Mouse (Mus musculus): ENCODE results near the gene Ube2r2.

The Ube2r2 gene

GRCm38 (mm10) chr4:41189809-41190208, 54.3 kb downstream of the Ube2r2 start:
- no peak for DNase-seq

- DNase-seq = no peak
These were observed 57.3 kb downstream of the Ube2r2 start for GRCm38 (mm10) chr4:41192544-41193512.

DNA sequence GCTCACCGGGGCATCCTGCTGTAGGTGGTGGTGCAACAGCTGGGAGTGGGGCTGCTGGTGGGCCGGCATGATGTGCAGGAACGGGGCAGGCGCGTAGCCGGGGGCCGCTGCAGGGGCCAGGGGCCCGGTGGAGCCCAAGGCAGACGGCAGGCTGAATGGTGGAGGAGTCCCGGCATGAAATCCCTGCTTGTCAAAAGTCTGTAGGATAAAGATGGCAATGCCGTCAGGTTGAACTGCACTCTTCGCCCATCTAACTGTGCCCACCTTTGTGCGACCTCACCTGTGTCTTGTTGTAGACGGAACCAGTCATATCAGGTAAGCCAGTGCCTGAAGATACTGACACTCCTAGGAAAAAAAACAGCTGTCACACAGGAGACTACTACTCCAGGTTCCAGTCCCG, 59.8 kb downstream of the Ube2r2 start:
- DNase-seq = no peak

DNA sequence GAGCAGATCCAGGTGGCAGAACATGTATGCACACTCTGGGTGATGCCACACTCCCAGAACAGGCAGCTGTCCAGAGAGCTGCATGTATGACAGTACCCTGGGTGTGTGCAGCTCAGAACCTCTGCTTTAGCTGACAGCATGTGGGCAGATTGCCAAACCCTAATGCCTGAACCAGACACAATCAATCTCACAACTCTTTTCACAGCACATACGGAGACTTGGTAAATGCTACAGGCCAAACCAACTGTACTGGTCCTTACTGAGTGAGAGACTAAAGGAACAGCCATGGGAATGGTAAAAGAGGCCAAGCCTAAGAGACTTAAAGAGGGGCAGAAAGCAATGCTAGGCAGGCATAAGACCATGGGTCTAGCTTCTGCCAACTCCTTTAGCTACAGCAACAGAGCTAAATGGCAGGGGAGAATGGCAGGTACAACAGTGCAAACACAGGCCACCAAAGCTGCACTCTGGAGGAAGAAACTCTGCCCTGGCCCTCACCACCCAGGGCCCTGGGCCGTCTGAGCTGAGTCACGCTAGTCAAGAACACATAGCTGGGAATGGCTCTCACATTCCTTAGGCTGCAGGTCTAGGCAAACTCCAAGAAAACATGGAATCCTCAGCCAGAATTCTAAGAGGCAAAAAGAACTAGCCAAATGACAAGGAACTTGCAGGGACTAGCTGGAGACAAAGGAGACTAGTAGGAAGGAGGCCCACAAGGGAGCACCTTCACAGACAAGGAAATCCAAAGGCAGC, 61.5 kb downstream of the Ube2r2 start:
- peak; percentile 45 to 47 for DNase-seq

DNA sequence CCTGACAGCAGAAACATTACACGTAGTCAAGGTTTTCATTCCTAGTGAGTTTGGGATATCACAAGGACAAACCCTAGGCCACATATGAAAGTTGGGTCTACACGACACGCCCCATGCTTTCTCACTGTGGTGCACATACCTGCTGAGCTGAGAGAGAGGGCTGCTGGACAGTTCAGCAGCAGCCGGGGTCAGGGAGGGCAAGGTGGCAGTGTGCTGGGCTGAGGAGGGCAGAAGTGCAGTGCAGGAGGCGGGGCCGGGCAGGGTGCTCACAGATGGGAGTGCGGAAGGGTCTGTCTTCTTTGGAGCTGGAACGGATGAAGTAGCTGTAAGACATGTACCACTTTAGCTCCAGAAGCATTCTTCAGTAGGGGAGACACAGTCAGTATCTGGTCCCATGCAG, 66.6 kb downstream of the Ube2r2 start:
- DNase-seq = no peak

- no peak for DNase-seq
These were observed 70.2 kb downstream of the Ube2r2 start for GRCm38 (mm10) chr4:41205751-41206150.

DNA sequence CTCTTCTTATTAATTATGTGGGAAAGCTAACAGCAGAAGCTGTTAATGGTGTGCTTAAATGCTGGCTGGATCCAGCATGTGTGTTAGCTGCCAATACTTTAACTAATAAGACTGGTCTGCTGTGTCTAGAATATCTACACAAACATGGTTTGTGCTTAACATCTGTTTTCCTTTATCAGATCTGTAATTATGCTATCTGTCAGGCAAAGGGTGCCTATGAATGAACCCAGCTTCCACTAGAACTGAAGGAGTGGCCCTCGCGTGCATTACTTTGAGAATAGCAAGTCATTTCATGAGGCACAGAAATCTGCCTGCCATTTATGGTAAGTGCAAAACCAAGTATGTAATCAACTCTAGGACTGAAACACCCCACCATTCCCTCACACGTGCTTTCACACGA, 72.5 kb downstream of the Ube2r2 start:
- no peak for DNase-seq

- peak in 1 of 2 experiments; percentile 31 for DNase-seq
These were observed 89.9 kb downstream of the Ube2r2 start for GRCm38 (mm10) chr4:41225412-41225811.

DNA sequence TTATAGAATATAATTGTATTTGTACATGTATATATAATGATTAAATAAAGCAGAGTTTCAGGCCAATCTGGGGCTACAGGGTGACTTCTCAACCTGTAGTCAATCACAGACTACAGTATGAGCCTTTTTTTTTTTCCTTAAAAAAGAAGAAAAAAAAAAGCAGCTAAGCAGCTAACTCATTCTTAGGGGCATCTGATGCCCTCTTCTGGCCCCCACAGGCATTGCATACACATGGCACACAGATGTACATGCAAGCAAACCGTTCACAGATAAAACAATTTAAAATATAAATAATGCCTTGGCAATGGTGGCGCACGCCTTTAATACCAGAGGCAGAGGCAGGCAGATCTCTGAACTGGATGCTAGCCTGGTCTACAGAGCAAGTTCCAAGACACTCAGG, 90.8 kb downstream of the Ube2r2 start:
- peak; percentile 69 to 70 for DNase-seq

DNA sequence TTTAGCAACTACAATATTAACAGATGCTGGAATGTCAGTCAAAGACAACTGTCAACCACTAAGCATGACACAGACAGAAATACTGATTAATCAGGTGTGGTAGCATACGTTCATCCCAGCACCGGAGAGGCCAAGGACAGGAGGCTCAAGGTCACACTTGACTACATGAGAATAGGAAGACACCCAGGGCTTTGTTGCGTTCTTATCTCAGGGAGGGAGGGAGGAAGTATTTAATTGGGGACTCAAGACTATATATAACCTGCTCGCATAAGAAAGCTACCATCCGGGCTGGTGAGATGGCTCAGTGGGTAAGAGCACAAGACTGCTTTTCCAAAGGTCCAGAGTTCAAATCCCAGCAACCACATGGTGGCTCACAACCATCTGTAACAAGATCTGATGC, 100.1 kb downstream of the Ube2r2 start:
- no peak for DNase-seq

DNA sequence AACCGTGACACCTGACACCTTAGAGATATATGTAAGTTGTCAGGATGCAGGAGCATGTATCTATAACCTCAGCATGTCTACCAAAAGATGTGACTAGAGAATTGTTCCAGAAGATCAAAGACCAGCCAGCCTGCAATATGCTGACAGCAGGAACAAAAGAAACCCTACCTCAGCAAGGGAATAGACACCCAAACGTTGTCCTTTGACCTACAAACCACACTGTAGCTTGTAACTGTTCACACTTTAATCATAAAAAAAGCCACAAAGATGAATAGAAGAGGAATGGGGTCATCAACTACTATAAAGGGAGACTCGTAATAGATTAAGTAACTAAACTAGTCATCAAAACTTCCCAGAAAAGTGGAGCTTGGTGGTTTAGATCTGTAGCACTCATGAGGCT, 105.4 kb downstream of the Ube2r2 start:
- no peak for DNase-seq

Data from cerebellum, postnatal 10 days (tissue).